Mouse (Mus musculus) gastrocnemius, postnatal 25 days (tissue): ENCODE results near the gene Kif6. TPM values are rescaled to one million over a fixed set of nuclear protein-coding genes. Genes with fewer than 3 reads are reported as not detected.

Experiments used
- DNase-seq: peaks from one replicate; pipeline ENCODE4 v3.0.0; 2022
- total RNA-seq, 2 experiments: library from RNA; stranded (reverse); gene quantifications; 1 replicate in 1 of 2; 2 replicates in 1 of 2; pipeline ENCODE4 v1.2.3; 2021

The Kif6 gene
- total RNA-seq, 2 experiments from 2014 or later, result 0.19 TPM; not detected in 1

DNA sequence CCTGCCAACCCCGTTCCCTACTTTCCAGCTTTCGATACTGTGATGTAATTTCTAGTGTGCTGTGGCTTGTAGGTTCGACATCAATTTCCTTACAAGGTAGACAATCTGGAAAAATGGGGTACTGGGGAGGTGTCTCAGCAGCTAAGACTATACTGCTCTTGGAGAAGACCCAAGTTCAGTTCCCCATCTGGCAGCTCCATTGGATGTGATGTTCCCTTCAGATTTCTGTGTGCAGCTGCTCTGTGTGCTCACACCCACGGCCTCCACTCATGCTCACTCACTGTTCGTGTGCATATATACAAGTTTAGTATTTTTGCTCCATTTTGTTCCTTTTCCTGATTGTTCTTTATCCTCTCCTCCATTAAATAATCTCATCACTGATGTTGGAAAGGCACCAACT, 51.8 kb downstream of the Kif6 start:
- no peak for DNase-seq

DNA sequence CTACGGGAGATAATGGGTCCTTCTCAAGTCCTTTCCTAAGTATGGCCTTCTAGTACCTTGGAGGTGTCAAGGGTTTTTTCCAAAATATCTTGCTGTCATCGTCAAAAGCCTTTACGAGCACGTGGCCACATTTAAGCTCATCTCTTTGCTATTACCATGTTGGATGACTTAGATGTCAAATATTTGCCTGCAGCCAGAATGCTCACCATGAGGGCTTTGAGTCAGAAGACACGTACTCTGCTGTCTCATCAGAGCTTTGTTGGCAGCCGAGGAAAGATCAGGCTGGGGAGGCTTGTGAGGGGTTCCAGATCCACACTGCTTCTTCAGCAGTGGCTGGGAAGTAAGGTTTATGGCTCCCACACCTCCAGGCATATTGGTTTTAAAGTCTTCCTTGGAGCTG, 53.4 kb downstream of the Kif6 start:
- no peak for DNase-seq

DNA sequence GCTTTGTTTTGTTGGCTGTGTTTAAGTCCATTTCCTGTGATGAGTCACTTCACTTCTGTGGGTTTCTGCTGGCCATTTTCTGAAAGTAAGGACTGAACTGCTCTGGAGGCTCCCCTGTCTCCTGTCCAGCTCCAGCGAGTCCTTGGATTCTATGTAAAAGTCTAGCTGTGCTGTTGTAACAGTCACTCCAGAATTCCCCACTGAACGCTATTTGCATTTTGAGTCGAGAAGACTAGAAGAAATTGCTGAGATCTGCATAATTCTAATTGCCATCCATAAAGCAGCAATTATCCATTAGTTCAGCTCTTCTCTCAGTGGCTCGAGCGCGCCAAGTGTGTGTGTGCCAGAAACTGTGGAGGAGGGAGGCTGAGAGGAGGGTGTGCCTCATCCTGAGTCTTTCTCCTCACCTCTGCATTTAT, 57.0 kb downstream of the Kif6 start:
- no peak for DNase-seq

DNA sequence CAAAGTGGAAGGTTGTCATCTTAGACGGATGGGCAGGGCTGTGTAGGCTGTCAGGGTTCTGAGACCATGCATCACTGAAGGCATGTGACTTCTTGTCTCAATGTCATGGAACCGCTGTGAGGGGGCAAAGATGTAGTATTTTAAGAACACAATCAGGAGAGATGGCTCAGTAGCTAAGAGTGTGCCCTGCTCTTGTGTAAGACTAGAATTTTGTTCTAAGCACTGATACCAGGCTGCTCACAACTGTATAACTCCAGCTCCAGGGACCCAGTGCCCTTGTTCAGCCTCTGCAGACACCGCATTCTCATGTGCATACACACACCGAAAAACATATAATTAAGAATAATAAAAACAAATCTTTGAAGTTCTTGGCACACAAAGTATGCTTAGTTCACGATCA, 57.5 kb downstream of the Kif6 start:
- no peak for DNase-seq

DNA sequence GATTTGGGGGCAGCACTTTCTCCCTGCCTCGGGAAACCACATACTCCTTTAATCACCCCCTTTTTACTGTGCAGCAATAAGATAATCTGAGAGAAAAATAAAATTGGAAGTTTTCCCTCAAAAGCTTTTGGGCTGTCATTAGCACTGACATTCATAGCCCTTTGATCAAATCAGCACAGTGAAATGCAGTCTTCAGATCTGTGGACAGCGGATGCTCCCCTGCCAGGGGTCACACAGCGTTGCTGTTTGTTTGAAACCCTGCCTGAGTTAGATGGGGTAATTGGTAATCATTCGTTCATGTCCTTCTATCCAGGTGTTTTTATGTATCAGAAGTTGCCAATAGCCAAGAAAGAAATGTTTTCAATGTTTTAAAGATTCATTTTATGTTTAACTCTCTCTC, 60.7 kb downstream of the Kif6 start:
- no peak for DNase-seq

DNA sequence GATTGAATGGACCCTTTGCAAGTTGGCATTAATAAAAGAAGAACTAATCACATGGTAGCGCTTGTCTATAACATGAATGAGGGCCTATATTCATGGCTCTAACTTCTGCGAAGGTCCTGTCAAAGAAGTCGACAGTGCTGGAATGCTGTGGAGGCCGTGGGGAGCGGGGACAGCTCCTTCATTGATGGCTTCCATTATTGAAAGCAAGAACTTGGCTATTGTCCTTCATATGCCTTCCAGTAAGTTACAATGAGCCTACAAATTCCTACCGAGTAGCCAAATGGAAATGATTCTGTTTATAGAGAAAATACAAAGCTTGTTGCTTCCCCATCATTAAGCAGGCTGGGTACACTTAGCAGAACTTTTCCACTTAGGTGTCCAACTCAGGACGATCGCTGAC, 66.5 kb downstream of the Kif6 start:
- DNase-seq, result no peak

DNA sequence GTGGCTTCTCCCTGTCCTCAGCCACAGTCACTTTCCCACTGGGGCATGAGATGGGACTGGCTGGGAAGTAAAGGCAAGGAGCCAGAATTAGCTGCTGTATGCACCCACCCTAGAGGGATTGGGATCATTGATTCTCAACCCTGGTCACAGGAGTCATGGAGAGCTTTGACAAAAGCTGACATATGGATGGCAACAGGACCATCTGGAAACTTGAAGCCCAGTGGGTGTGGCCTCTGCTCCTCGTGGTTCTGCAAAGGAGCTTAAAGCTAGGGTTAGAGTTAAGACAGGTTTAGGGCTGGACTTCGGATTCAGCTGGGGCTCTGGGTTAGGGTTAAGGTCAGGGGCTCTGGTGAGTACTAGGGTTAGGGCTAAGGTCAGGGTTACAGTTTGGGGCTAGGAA, 69.2 kb downstream of the Kif6 start:
- no peak for DNase-seq

DNA sequence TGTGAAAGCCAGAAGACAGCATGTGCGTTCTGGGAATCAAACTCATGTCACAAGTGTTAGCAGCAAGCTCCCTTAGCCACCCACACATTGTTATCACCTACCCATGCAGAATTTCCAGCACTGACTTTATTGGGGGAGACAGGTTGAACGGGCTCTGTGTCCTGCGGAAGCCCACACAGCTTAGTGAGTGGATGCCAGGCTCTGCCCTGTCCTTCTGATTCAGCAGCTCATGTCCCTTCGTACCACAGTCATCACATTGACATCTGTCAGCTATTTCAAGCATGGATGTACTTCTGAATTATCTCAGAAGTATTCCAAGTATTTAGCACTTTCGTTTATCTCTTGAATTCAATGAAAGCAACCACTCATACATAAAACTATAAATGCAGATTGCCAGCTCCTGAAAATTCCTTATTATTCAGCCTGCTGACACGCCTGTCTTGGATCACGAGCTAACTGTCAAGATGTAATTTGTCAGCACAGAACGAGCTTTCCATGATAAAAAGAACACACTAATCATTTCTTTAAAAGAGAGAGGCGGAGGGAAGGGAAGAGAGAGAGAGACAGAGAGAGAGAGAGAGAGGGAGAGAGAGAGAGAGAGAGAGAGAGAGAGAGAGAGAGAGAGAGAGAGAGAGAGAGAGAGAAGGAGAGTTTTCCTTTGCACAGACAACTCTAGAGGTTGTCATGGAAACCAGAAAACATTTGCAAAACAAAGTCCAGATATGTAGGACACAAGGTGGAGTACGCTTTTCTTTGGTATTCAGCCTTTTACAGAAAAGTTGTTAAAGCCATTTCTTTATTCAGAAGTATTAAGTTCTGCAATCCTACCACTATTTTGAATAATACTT, 75.9 kb downstream of the Kif6 start:
- DNase-seq, result no peak

DNA sequence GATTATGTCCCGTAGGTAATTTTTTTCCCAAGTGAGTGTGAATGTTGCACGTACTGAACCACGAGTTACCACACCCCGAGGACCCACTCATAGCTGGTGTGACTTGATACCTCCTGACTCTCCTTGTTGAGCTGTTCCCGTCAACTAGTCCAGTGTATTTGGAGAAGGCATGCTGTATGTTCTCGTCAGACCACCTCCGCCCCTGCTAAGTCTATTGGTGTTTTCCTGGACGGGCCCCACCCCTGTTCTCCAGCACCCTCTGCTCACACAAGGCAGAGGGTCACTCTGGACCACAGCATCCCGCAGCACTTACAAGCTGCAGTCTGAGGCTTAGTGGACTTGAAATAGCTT, 76.5 kb downstream of the Kif6 start:
- DNase-seq, result no peak

DNA sequence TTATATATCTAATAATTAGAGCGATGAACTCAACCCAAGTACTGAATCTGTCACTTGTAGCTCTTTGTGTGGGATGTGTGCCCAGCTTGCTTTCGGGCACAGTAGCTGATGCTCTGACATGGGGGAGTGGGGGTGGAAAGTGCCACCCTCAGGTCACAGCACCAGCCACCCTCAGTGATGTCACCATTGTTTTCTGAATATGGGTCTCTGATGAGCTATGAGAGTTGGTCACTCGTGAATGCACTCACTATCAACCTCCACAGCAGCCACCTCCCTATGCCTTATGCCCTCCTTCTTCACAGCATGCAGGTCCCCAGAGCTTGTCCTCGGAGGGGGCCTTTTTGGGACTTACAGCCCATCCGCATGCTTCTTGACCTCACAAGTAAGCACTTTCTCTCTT, 78.3 kb downstream of the Kif6 start:
- DNase-seq, result no peak

DNA sequence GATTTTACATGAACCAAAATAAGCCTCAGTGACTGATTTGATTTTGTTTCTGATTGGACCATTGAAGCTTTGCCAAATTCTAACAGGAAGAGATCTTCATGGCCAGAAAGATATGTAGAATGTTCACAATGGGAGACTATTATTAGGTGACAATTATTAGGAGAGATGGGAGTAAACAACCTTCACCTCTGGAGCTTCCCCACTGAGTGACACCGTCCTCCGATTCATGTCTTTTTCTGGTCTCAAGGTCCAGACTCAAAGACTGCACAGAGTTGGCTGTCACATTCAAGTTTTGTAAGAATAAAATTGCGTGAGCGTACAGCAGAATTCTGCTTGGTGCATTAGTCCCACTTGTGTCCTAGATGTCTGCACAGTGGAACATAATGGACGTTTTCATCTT, 82.3 kb downstream of the Kif6 start:
- no peak for DNase-seq

DNA sequence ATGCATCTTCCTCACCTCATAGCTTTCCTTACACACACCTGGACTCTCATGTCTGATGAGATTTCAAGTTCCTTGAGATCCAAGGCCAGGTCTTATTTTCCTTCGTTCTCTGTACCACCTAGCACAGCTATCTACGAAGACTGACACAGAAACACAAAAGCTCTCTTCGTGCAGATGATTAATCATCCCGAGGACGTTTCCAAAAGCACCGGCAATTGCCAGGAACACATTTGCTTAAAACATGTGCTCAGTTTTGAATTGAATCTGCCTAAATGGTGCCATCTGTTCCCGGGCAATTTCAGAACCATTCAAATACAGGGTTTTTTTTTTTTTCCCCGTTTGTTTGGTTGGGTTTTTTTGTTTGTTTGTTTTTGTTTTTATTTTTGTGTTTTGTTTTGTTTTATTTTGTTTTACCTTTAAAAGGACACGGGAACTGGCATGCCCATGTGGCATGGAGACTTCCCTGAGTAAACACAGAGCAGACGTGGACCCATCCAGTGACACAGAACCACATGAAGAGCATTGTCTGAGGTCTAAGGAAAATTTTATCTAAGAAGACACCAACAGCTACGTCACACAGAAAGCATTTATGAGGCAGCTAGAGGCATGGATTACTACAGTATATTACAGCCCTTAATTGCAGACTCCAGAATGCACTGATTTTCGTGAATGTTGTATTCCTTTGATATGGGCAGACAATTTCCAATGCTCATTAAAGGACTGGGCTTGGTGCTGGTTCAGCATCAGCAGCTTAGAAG, 88.7 kb downstream of the Kif6 start:
- no peak for DNase-seq

DNA sequence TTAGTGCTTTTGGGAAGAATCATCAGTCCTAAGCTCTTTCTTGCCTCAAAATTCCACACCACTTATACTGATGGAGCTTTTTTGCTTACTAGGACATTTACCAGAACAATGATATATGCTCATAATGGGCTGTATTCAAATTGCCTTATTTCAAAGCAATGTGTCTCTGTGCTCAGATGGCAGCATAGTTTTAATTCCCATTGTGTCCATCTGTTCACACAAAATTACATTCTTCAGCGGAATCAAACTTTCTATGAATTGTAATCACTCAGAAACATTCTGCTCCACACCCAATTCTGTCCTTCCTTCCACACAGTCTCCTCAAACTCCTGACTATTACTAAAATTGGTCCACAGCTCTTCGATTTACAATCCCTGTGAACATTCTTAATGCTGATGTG, 94.3 kb downstream of the Kif6 start:
- DNase-seq, result no peak

DNA sequence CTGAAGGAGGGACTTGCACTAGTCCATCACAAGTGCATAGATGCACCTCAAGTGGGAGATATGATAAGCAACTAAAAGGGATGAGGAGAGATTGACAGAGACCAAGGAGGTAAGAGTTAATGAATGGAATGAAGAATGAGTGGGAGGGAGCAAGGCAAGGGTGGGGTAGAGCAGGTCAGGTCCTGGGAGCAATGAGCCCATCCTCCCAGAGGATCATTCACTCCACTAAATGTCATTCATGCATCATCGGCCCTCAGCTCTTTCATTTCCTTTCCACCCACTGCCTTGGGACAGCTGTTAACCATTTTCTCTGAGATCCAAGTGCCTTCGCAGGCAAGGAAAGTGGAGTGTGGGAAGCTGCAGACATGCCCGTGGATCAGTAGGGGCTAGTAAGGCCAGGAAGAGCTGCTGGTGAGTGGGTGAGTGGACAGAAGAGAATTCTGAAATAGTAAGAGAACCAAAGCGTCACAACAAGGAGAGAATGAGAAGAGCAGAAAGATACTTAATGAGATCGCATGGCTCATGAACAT, 95.2 kb downstream of the Kif6 start:
- DNase-seq, result no peak

DNA sequence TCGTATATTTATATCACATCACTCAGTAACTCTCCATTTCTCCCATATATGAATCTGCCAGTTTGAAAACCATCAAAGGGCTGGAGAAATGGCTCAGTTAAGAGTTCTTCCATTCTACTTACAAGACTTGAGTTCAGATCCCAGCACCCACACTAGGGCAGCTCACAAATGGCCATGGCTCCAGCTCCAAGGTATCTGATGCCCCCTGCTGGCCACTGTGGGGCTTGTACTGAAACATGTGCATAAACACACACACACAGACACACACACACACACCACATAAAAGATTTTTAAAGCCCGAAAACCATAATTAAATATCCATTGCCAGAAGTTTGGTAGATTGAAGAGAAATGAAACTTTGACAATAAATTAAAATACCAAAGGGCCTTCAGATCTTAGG, 111.3 kb downstream of the Kif6 start:
- DNase-seq, result no peak

DNA sequence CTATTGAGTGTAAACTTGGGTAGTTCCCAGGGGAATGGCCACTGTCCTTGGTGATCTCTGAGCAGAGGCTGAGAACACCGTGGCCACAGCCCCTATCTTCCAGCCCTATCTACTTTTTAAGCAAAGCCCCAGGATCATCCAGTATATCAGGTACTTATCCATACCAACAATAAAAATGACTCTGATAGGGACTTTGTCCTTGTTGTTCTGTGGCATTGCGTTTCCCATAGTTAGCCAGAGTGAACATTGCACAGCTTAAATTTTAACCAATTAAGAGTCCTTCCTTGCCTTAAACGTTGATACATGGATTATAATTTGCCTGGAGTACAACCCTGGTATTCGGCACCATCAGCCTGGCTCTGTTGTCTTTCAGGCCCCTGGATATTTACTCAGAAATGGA, 112.0 kb downstream of the Kif6 start:
- DNase-seq, result no peak

DNA sequence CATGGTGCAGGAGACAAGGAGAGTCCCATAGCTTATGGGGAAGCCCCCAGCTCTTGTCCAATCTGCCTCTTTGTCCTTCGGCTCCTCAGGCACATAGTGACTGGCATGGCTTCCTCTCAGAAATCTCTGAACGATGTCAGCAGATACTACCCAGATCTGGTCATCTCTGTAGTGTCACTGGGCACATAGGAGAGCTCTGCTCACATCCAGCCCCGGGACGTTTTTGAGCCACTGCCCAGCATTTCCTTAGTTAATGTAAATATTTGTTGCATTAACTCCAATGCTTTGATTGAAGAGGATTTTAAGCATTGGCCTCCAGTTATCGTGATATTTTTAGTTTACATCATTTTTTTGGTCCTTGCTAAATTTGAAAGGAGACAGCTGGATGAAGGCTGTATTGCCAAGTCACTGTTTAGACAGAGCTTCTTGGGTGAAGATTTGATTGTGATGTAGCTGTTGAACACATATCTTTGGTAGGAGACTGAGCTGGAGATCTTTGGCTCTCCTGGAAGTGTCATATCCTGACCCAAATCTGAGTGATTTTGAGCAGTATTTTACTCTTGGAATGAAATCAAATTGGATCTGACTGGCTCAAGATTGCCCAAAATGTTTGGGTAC, 112.6 kb downstream of the Kif6 start:
- no peak for DNase-seq

DNA sequence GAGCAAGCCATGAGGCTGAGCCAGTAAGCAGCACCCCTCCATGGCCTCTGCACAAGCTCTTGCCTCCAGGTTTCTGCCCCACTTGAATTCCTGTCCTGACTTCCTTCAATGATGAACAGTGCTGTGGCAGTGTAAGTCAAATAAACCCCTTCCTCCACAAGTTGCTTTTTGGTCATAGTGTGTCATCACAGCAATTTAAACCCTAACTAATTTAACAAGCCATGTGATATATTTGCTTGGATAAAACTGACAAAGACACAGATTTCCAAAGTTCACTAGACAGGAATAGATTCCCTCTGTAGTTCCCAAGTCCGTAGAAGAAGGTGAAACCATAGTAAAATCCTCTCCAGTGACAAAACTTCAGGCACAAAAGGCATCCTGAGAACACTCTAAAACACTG, 114.9 kb downstream of the Kif6 start:
- no peak for DNase-seq

DNA sequence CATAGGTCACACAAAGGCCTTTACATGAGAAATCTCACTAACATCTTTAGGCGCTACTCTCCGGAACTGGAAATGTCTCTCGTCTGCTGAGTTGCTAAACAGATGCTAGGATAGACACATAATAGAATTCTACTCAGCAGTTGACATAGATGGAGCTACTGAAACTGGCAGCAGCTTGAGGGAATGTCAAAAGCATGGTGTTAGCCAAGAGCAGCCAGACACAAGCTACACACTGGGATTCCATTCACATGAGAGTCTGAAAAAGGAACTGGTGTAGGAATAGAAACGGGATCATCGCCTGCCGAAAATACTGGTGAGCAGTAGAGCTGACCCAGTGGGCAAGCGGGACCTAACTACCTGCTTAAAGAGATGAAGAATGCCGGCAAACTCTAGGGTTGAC, 117.8 kb downstream of the Kif6 start:
- no peak for DNase-seq

DNA sequence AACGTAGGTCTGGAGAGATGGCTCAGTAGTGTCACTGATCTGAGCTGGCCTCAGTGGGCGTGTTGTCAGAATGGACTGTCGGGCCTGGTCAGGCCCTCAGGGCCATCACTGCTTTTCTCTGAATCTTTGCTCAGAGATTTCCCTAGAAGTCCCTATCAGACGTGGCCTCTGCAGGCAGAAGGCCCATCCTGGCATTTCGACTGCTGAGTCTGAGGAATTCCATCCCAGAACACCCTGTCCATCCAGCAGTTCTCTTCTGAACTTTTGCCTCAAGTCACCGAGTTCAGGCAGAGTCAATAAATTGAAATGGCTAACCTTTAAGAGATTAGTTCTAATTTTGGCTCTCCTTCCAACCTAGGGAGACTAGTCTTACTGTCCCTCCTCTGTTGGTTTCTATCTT, 119.1 kb downstream of the Kif6 start:
- DNase-seq, result peak; percentile 22

DNA sequence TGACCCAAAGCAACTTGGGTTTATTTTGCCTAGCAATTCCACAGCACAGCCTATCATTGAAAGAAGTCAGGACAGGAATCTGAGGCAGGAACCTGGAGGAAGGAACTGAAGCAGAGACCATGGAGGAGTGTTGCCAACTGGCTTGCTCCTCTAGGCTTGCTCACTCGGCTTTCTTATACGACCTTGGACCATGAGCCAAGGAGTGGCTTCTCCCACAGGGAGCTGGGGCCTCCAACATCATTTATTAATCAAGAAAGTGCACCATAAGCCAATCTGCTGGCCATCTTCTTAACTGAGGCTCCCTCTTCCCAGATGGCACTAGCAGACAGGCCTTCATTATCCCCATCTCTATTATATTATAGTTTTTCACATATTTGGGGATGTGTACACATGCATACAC, 119.8 kb downstream of the Kif6 start:
- DNase-seq, result no peak

DNA sequence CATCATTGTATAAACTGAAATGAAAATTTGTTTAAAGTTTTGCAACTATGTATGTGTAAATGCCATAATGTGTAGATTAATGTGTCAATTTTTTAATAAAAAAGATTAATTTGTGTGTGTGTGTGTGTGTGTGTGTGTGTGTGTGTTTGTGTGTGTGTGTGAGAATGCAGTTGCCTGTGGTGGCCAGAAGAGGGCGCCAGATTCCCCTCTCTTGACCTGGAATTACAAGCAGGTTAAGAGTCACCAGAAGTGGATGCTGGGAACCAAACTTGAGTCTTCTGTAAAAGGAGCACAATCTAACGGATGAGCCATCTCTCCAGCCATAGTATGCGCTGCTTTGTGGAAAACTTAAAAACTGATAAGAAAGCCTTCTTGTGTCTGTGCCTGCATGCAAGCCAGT, 121.4 kb downstream of the Kif6 start:
- no peak for DNase-seq

DNA sequence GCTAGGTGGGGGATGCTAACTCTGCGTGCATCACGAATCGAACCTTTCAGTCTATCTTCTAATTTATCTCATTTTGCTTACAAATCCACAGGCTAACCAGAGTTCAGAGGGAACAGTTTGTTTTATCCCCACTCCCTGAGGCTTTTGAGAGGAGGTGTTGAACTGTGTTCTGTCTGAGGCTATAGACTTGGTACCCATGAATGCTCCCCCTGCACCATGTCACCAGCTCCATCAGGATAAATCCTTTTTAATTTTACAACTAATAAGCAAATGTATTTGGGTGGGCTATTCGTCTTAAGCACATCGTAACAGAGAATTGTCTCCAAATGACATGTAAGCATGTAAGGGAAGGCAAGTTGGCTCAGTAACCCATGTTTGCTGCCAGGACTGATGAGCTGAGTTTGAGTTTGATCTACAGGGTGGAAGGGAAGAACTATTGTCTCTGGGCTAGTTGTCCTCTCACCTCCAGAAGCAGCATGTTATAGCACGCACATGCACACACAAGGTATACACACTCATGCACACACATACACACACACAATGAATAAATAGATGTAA, 122.4 kb downstream of the Kif6 start:
- no peak for DNase-seq
